Mouse (Mus musculus): ENCODE measurements around the gene Nepro. TPM values are rescaled to one million over a fixed set of nuclear protein-coding genes. Genes with fewer than 3 reads are reported as not detected.

Gene Nepro
- 7.2 and 7.6 TPM in 2 replicates for polyA plus RNA-seq (2015; fragmentation: Nextera tagmentation; extraction: Ambion mirVana)

GRCm38 (mm10) chr16:44724083-44724787 is at the start of gene Nepro:
TSS of gene Nepro (plus strand) at chr16:44724301.
- Histone ChIP-seq H3K27ac (ENCODE audit: low read length) (peak within 1 kb of the TSS; percentile 92), H3K4me2 (ENCODE audit: low read depth, low read length) (peak within 1 kb of the TSS; percentile 84), H3K9ac (ENCODE audit: low read length) (peak within 1 kb of the TSS; percentile 98), H3K36me3 (ENCODE audit: control insufficient read depth, insufficient read depth, low read length) (0 out of 2 replicates have a peak, but pooled peaks cover 5% of the 10 kb centered on the region), H3K27me3 (ENCODE audit: control insufficient read depth, insufficient read depth, low read length) (no peaks in the 10 kb centered on the region), H3K9me3 (replicated peaks; ENCODE audit: control insufficient read depth, low read length) (no peaks in the 10 kb centered on the region), H3K4me1 (ENCODE audit: control insufficient read depth, insufficient read depth, low read length) (peaks cover 10% of the 10 kb centered on the region), H3K4me3 (replicated peaks; ENCODE audit: low read length) (peak within 1 kb of the TSS; percentile 73)
- WGBS = under 1% methylated on average over 64 of the region's 64 CpGs
- ATAC-seq (ENCODE audit: insufficient read depth, low FRiP score) = peak; percentile 99

DNA sequence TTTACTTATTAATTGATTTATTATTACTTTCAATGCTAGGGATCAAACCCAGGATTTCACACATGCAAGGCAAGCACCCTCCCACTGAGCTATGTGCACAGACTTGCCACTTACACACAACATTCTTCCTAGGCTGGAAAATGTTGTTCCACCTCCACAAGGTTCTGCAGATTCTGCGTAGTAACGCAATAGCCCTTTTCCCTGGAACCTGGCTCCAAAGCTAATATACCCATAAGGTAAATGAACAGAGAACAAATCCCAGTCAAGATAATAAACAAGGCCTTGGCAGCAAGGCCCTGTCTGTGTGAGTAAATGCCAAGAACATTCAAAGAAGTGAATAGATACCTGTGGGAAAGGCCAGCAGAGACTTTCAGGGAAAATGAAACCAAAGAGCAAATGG is 47.7 kb upstream of the Nepro start:
- Histone ChIP-seq H3K9ac (ENCODE audit: low read length) (no peak overlapping the region), H3K27me3 (ENCODE audit: control insufficient read depth, insufficient read depth, low read length) (no peaks in the 10 kb centered on the region), H3K9me3 (replicated peaks; ENCODE audit: control insufficient read depth, low read length) (no peaks in the 10 kb centered on the region), H3K4me2 (ENCODE audit: low read depth, low read length) (no peak overlapping the region), H3K4me3 (replicated peaks; ENCODE audit: low read length) (no peak overlapping the region), H3K4me1 (ENCODE audit: control insufficient read depth, insufficient read depth, low read length) (peaks cover 14% of the 10 kb centered on the region), H3K36me3 (ENCODE audit: control insufficient read depth, insufficient read depth, low read length) (no peaks in the 10 kb centered on the region), H3K27ac (ENCODE audit: low read length) (peak overlapping the region; percentile 4; the same call in 1 of the 2 replicates)
- WGBS = 75% methylated on average over 2 of the region's 2 CpGs
- ATAC-seq (ENCODE audit: insufficient read depth, low FRiP score) = peak; percentile 28; the same call in 1 of the 2 replicates

DNA sequence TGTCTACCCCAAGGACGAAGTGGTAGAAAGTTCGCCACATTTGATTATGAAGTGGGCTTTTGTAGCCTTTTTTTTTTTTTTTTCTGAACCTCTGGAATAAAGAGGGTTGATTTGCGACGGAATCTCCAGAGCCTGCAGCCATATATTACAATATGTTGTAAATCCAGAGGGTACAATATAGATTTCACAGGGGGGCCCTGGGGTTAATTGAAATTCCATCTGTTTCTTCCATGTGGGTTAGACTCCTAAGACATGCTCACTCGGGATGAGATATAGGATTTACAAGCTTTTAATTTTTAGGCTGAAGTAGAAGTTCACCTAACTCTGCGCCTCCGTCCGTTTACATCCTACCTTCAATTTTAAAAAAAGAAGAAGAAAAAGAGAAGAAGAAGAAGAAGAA is 45.0 kb upstream of the Nepro start:
- no peak overlapping the region for H3K4me2 ChIP-seq (ENCODE audit: low read depth, low read length)
- H3K9ac ChIP-seq (ENCODE audit: low read length) = no peak overlapping the region
- ATAC-seq (ENCODE audit: insufficient read depth, low FRiP score) = no peak
- no peaks in the 10 kb centered on the region for H3K27me3 ChIP-seq (ENCODE audit: control insufficient read depth, insufficient read depth, low read length)
- H3K9me3 ChIP-seq (replicated peaks; ENCODE audit: control insufficient read depth, low read length) = no peaks in the 10 kb centered on the region; the same call in none of the 2 replicates
- 74% methylated on average over 8 of the region's 8 CpGs for WGBS
- H3K4me3 ChIP-seq (replicated peaks; ENCODE audit: low read length) = no peak overlapping the region
- H3K27ac ChIP-seq (ENCODE audit: low read length) = no peak overlapping the region
- no peaks in the 10 kb centered on the region for H3K36me3 ChIP-seq (ENCODE audit: control insufficient read depth, insufficient read depth, low read length)
- peaks cover 6% of the 10 kb centered on the region for H3K4me1 ChIP-seq (ENCODE audit: control insufficient read depth, insufficient read depth, low read length)

DNA sequence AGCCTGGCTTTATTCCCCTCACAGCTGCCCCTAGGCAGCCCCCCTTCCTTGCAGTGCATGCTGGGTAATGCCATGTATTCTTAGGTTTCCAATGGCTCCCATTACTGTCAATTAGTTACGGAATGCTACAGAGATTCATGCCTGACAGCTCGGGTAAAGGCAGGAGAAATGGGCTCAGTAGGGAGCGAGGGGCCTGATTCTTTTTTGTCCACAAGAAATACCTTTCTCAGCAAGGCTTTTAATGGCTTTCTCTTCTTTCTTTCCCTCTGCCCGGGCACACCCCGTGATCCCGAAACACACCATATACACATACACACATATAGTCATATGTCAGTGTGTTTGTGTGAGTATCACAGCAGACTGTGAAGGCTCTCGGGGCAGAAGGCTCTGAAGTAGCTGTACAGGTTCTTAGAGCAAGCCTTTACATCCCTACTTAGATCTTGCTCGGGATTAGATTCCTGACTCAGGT is 44.6 kb upstream of the Nepro start:
- Histone ChIP-seq H3K9me3 (replicated peaks; ENCODE audit: control insufficient read depth, low read length) (no peaks in the 10 kb centered on the region; the same call in none of the 2 replicates), H3K4me1 (ENCODE audit: control insufficient read depth, insufficient read depth, low read length) (peaks cover 6% of the 10 kb centered on the region), H3K4me3 (replicated peaks; ENCODE audit: low read length) (no peak overlapping the region), H3K27me3 (ENCODE audit: control insufficient read depth, insufficient read depth, low read length) (no peaks in the 10 kb centered on the region), H3K4me2 (ENCODE audit: low read depth, low read length) (no peak overlapping the region), H3K36me3 (ENCODE audit: control insufficient read depth, insufficient read depth, low read length) (no peaks in the 10 kb centered on the region), H3K9ac (ENCODE audit: low read length) (no peak overlapping the region), H3K27ac (ENCODE audit: low read length) (no peak overlapping the region)
- ATAC-seq (ENCODE audit: insufficient read depth, low FRiP score) = no peak
- 69% methylated on average over 8 of the region's 8 CpGs for WGBS

GRCm38 (mm10) chr16:44680756-44681498 is 43.2 kb upstream of the Nepro start:
- no peaks in the 10 kb centered on the region for H3K27me3 ChIP-seq (ENCODE audit: control insufficient read depth, insufficient read depth, low read length)
- no peaks in the 10 kb centered on the region; the same call in none of the 2 replicates for H3K9me3 ChIP-seq (replicated peaks; ENCODE audit: control insufficient read depth, low read length)
- H3K27ac ChIP-seq (ENCODE audit: low read length) = peak overlapping the region; percentile 31
- 53% methylated on average over 9 of the region's 9 CpGs for WGBS
- ATAC-seq (ENCODE audit: insufficient read depth, low FRiP score) = peak; percentile 51; the same call in 1 of the 2 replicates
- H3K4me2 ChIP-seq (ENCODE audit: low read depth, low read length) = no peak overlapping the region
- H3K36me3 ChIP-seq (ENCODE audit: control insufficient read depth, insufficient read depth, low read length) = no peaks in the 10 kb centered on the region
- no peak overlapping the region for H3K9ac ChIP-seq (ENCODE audit: low read length)
- H3K4me1 ChIP-seq (ENCODE audit: control insufficient read depth, insufficient read depth, low read length) = peaks cover 6% of the 10 kb centered on the region
- H3K4me3 ChIP-seq (replicated peaks; ENCODE audit: low read length) = no peak overlapping the region

DNA sequence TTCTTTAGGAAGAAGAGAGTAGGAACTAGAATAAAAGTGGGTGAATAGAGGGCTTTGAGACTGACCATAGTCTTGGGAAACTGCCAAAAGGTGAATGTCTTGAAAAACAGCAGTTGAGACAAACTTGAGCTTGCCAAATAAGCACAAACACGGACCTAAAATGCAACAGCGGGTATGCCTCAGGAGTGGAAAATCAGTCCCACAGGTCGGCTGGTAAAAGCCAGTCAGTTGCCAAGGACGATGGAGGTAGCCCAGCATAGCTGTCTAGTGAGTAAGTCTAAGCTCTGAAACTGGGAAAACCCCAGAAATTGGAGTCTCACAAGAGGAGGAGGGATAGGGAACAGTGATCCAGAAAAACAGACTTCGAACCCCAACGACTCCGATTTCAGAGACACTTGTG is 39.5 kb upstream of the Nepro start:
- ATAC-seq (ENCODE audit: insufficient read depth, low FRiP score) = no peak
- WGBS = 73% methylated on average over 7 of the region's 7 CpGs
- H3K36me3 ChIP-seq (ENCODE audit: control insufficient read depth, insufficient read depth, low read length) = no peaks in the 10 kb centered on the region
- no peaks in the 10 kb centered on the region; the same call in none of the 2 replicates for H3K9me3 ChIP-seq (replicated peaks; ENCODE audit: control insufficient read depth, low read length)
- no peak overlapping the region for H3K9ac ChIP-seq (ENCODE audit: low read length)
- no peak overlapping the region for H3K27ac ChIP-seq (ENCODE audit: low read length)
- peaks cover 17% of the 10 kb centered on the region for H3K4me1 ChIP-seq (ENCODE audit: control insufficient read depth, insufficient read depth, low read length)
- no peaks in the 10 kb centered on the region for H3K27me3 ChIP-seq (ENCODE audit: control insufficient read depth, insufficient read depth, low read length)
- H3K4me3 ChIP-seq (replicated peaks; ENCODE audit: low read length) = no peak overlapping the region
- H3K4me2 ChIP-seq (ENCODE audit: low read depth, low read length) = no peak overlapping the region

DNA sequence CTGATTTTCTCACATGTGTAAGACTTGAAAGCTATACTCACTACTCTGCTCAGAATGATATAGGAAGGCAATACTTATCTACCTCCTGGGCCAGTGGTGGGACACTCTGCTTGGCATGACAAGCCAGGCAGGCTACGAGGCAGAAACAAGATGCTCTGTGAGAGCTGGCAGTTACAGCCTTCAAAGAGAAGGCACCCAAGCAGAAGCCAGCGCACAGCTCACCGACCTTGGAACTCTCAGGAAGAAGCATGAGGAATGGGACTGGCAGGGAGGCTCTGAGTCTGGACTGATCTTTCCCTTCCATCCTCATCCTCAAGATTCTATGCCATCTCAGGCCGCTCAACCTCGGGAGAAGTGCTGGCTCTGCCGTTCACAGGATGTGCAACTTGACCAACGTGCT is 38.7 kb upstream of the Nepro start:
- no peak for ATAC-seq (ENCODE audit: insufficient read depth, low FRiP score)
- Histone ChIP-seq H3K9me3 (replicated peaks; ENCODE audit: control insufficient read depth, low read length) (no peaks in the 10 kb centered on the region; the same call in none of the 2 replicates), H3K4me3 (replicated peaks; ENCODE audit: low read length) (no peak overlapping the region), H3K27me3 (ENCODE audit: control insufficient read depth, insufficient read depth, low read length) (no peaks in the 10 kb centered on the region), H3K36me3 (ENCODE audit: control insufficient read depth, insufficient read depth, low read length) (no peaks in the 10 kb centered on the region), H3K4me1 (ENCODE audit: control insufficient read depth, insufficient read depth, low read length) (peaks cover 17% of the 10 kb centered on the region), H3K4me2 (ENCODE audit: low read depth, low read length) (no peak overlapping the region), H3K27ac (ENCODE audit: low read length) (no peak overlapping the region), H3K9ac (ENCODE audit: low read length) (no peak overlapping the region)
- 83% methylated on average over 7 of the region's 7 CpGs for WGBS

- H3K4me1 ChIP-seq (ENCODE audit: control insufficient read depth, insufficient read depth, low read length) = peaks cover 18% of the 10 kb centered on the region
- no peaks in the 10 kb centered on the region for H3K27me3 ChIP-seq (ENCODE audit: control insufficient read depth, insufficient read depth, low read length)
- 63% methylated on average over 20 of the region's 20 CpGs for WGBS
- H3K4me2 ChIP-seq (ENCODE audit: low read depth, low read length) = peak overlapping the region; percentile 31
- H3K27ac ChIP-seq (ENCODE audit: low read length) = no peak overlapping the region
- no peaks in the 10 kb centered on the region; the same call in 1 of the 2 replicates for H3K9me3 ChIP-seq (replicated peaks; ENCODE audit: control insufficient read depth, low read length)
- no peak for ATAC-seq (ENCODE audit: insufficient read depth, low FRiP score)
- no peak overlapping the region for H3K9ac ChIP-seq (ENCODE audit: low read length)
- no peak overlapping the region for H3K4me3 ChIP-seq (replicated peaks; ENCODE audit: low read length)
- no peaks in the 10 kb centered on the region for H3K36me3 ChIP-seq (ENCODE audit: control insufficient read depth, insufficient read depth, low read length)
These were observed 36.9 kb upstream of the Nepro start for GRCm38 (mm10) chr16:44686991-44687718.
